ENCODE assay signal across 13 mouse cellular contexts in genomic region chr17:9723484-9723883, GRCm38 (mm10). TPM values are rescaled to one million over a fixed set of nuclear protein-coding genes. Genes with fewer than 3 reads are reported as not detected.
DNase-seq lines count a peak whose midpoint lies in the region; TF ChIP-seq lines count a peak whose summit lies in the region.
"Had no signal": no experiment of that assay in that cellular context is flagged by ENCODE, and none has a peak within 500 bp of the region (broad histone marks: within the 10 kb centered on the region; RNA-seq: fewer than 3 reads in every experiment).

No protein-coding gene starts in this region.

- H3ac ChIP-seq in C2C12 (ENCODE audit: control insufficient read depth, insufficient read length, low read depth) = no peak overlapping the region

- H3K79me3 ChIP-seq in C2C12 (ENCODE audit: low read depth) = no peaks in the 10 kb centered on the region

- H3K27me3 ChIP-seq in C2C12 (ENCODE audit: control insufficient read depth, insufficient read depth, insufficient read length) = no peaks in the 10 kb centered on the region
- H3K27me3 ChIP-seq: heart, embryonic 13.5 days had no signal

- TF ChIP-seq CTCF in C2C12 (IDR thresholded peaks at IDR 0.05; ENCODE audit: control insufficient read depth, insufficient read depth, insufficient read length) = no peak
- TF ChIP-seq CTCF in brain, embryonic 14.5 days (IDR thresholded peaks at IDR 0.05; ENCODE audit: borderline replicate concordance, extremely low read depth, insufficient read depth, insufficient read length) = no peak

- no peaks in the 10 kb centered on the region for H3K36me3 ChIP-seq in C2C12 (ENCODE audit: control insufficient read depth, insufficient read depth)
- H3K36me3 ChIP-seq: heart, embryonic 13.5 days had no signal

- no peak overlapping the region for H3K4me3 ChIP-seq in C2C12 (ENCODE audit: insufficient read depth, poor library complexity, severe bottlenecking)
- H3K4me3 ChIP-seq: heart, embryonic 13.5 days had no signal

- intact Hi-C loops in gastrocnemius, postnatal 36 days (cut with DNase I) = no loop called here

- peak; percentile 21 for DNase-seq in gastrocnemius, adult 18-20 months (ENCODE audit: low spot score)
- no peak for DNase-seq in gastrocnemius, postnatal 4 days (ENCODE audit: low spot score in 2 of 2)
- peak; percentile 84 for DNase-seq in brain, embryonic 14.5 days (ENCODE audit: low read depth)
- DNase-seq in lung, postnatal 14 days = peak; percentile 13
- DNase-seq in thymus, adult 18-20 months = no peak
- DNase-seq in gastrocnemius, postnatal 36 days = no peak
- DNase-seq in thymus, postnatal 0 days (ENCODE audit: low spot score) = no peak
- DNase-seq: cerebellum, postnatal 25 days; kidney, adult 18-20 months had no signal

- no peaks in the 10 kb centered on the region for H3K79me2 ChIP-seq in C2C12 (ENCODE audit: control insufficient read depth, insufficient read depth)

- no peak for TF ChIP-seq POLR2A in brain, embryonic 14.5 days (IDR thresholded peaks at IDR 0.05; ENCODE audit: borderline replicate concordance, extremely low read depth, insufficient read depth, insufficient read length, poor library complexity, severe bottlenecking)

TF ChIP-seq in C2C12, 6 proteins besides CTCF, POLR2A, EP300 and RAD21:
- TF ChIP-seq CEBPB (IDR thresholded peaks at IDR 0.05; ENCODE audit: low read depth) (peak; percentile 14), MYOD1 (IDR thresholded peaks at IDR 0.05; ENCODE audit: control insufficient read depth, insufficient read length, low read depth) (no peak)
TF ChIP-seq in C2C12: peak in this region for 1.

RNA-seq across cellular contexts. Expression of gene Pabpc6, which starts 54.0 kb away (rescaled TPM):
- total RNA-seq in gastrocnemius, adult 18-20 months (2021) = not detected
- not detected for total RNA-seq in gastrocnemius, postnatal 4 days (2021)
- not detected for polyA plus RNA-seq in C2C12 (2012; fragmentation: generic; extraction: Trizol)
- polyA plus RNA-seq in brain, embryonic 14.5 days (2012; rRNA removed) = not detected in 2 replicates
- total RNA-seq in gastrocnemius, postnatal 36 days (2021) = not detected
- polyA plus RNA-seq in thymus, postnatal 0 days (2015; fragmentation: Nextera tagmentation; extraction: Ambion mirVana) = not detected in 2 replicates
- total RNA-seq: left cerebral cortex, postnatal 25 days had no signal
- polyA plus RNA-seq: heart, embryonic 13.5 days; stomach, embryonic 16.5 days had no signal

Comparison
In these comparisons a context has a peak if more than half of its experiments do, and no peak if none do; other contexts are left out.
1. DNase-seq: peak in gastrocnemius, adult 18-20 months (single experiment), brain, embryonic 14.5 days (single experiment) and lung, postnatal 14 days (single experiment); none in gastrocnemius, postnatal 4 days (0 of 2), thymus, adult 18-20 months (0 of 2), gastrocnemius, postnatal 36 days (0 of 2) and thymus, postnatal 0 days (single experiment).